Comparison of ENCODE assay signal across 8 mouse cellular contexts in the genomic region with DNA sequence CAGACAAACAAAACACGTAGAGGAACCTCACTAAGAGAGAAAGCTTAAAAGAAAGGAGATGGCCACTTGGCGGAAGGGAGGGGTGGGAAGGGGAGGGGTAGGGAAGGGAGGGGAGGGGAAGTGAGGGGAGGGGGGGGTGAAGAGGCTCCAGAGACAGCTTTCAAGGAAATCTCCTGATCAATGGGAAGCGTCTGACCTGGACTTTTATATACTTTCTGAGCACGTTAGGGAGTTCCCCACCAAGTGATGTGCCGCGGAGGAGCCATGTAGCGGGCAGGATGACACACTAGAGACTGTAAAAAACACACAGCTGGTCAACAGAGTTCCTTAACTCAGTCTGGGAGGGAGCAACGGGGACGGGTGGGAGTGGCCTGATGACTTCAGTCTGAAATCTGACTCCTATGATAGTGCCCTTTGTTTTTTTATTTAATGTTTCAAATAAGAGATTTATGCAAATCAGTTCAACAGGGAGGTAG. TPM values are rescaled to one million over a fixed set of nuclear protein-coding genes. Genes with fewer than 3 reads are reported as not detected.
DNase-seq lines count a peak whose midpoint lies in the region; ATAC-seq lines count a peak whose summit lies in the region.

No protein-coding gene starts in this region.

- WGBS in forebrain, embryonic 10.5 days = 0% methylated on average over 8 of the region's 9 CpGs
- 2% methylated on average over 9 of the region's 9 CpGs for WGBS in hindbrain, embryonic 10.5 days
- 3% methylated on average over 8 of the region's 9 CpGs for WGBS in liver, embryonic 12.5 days (ENCODE audit: insufficient replicate concordance)

- no peak for ATAC-seq in megakaryocyte, adult 5-6 weeks (ENCODE audit: poor library complexity, severe bottlenecking)
- ATAC-seq in liver, embryonic 12.5 days = no peak

- intact Hi-C loops in left cerebral cortex, postnatal 14 days (cut with DNase I) = no loop called here

- H3K9ac ChIP-seq in liver, embryonic 12.5 days = no peak overlapping the region; the same call in 1 of the 2 replicates

- H3K4me3 ChIP-seq in megakaryocyte, embryonic 14.5 days (replicated peaks) = peak overlapping the region; percentile 91
- H3K4me3 ChIP-seq in forebrain, embryonic 10.5 days = peak overlapping the region; percentile 50
- H3K4me3 ChIP-seq in hindbrain, embryonic 10.5 days = peak overlapping the region; percentile 52
- peak overlapping the region; percentile 53 for H3K4me3 ChIP-seq in liver, embryonic 12.5 days

- H3K9me3 ChIP-seq in megakaryocyte, embryonic 14.5 days = no peaks in the 10 kb centered on the region
- no peaks in the 10 kb centered on the region for H3K9me3 ChIP-seq in forebrain, embryonic 10.5 days
- no peaks in the 10 kb centered on the region for H3K9me3 ChIP-seq in hindbrain, embryonic 10.5 days
- H3K9me3 ChIP-seq in liver, embryonic 12.5 days (replicated peaks) = no peaks in the 10 kb centered on the region

- H3K4me1 ChIP-seq in megakaryocyte, embryonic 14.5 days = peaks cover 45% of the 10 kb centered on the region
- peaks cover 24% of the 10 kb centered on the region for H3K4me1 ChIP-seq in forebrain, embryonic 10.5 days
- peaks cover 29% of the 10 kb centered on the region for H3K4me1 ChIP-seq in hindbrain, embryonic 10.5 days (replicated peaks)
- peaks cover 37% of the 10 kb centered on the region for H3K4me1 ChIP-seq in liver, embryonic 12.5 days

- H3K27ac ChIP-seq in forebrain, embryonic 10.5 days = peak overlapping the region; percentile 84
- H3K27ac ChIP-seq in hindbrain, embryonic 10.5 days = peak overlapping the region; percentile 89
- peak overlapping the region; percentile 37; the same call in 1 of the 2 replicates for H3K27ac ChIP-seq in liver, embryonic 12.5 days

- peak overlapping the region; percentile 72 for H3K4me2 ChIP-seq in liver, embryonic 12.5 days

- DNase-seq in forebrain, embryonic 10.5 days (ENCODE audit: extremely low spot score, low spot score) = peak; percentile 40
- peak; percentile 64 for DNase-seq in hindbrain, embryonic 10.5 days (ENCODE audit: low spot score)
- peak; percentile 61 for DNase-seq in neural tube, embryonic 10.5 days (ENCODE audit: extremely low spot score, low spot score)
- DNase-seq in left cerebral cortex, postnatal 14 days (ENCODE audit: low spot score in 2 of 2) = no peak
- DNase-seq in layer of hippocampus, postnatal 36 days = no peak

- no peaks in the 10 kb centered on the region for H3K36me3 ChIP-seq in megakaryocyte, embryonic 14.5 days (replicated peaks; ENCODE audit: low read length)
- H3K36me3 ChIP-seq in forebrain, embryonic 10.5 days (replicated peaks) = no peaks in the 10 kb centered on the region
- no peaks in the 10 kb centered on the region for H3K36me3 ChIP-seq in hindbrain, embryonic 10.5 days
- no peaks in the 10 kb centered on the region for H3K36me3 ChIP-seq in liver, embryonic 12.5 days

- no peaks in the 10 kb centered on the region for H3K27me3 ChIP-seq in megakaryocyte, embryonic 14.5 days (replicated peaks)
- no peaks in the 10 kb centered on the region for H3K27me3 ChIP-seq in forebrain, embryonic 10.5 days (ENCODE audit: poor library complexity, severe bottlenecking)
- H3K27me3 ChIP-seq in hindbrain, embryonic 10.5 days (ENCODE audit: insufficient read depth, poor library complexity, severe bottlenecking) = no peaks in the 10 kb centered on the region
- H3K27me3 ChIP-seq in liver, embryonic 12.5 days (replicated peaks) = peaks cover 10% of the 10 kb centered on the region

RNA-seq across cellular contexts. Expression of gene D17Wsu92e, which starts 6.5 kb away (rescaled TPM):
- 15.2 and 42.6 TPM in 2 replicates for polyA plus RNA-seq in megakaryocyte, embryonic 14.5 days (2012; ENCODE audit: insufficient read depth, low replicate concordance)
- total RNA-seq in megakaryocyte, adult 5-6 weeks (2015) = 40.4 and 43.6 TPM in 2 replicates
- total RNA-seq in megakaryocyte, adult 5-6 weeks (2017) = 60.4 and 72.7 TPM in 2 replicates
- 12.4 and 13.5 TPM in 2 replicates for polyA plus RNA-seq in forebrain, embryonic 10.5 days (2016; fragmentation: Nextera tagmentation; extraction: Ambion mirVana)
- 10.7 and 13.0 TPM in 2 replicates for polyA plus RNA-seq in hindbrain, embryonic 10.5 days (2016; fragmentation: Nextera tagmentation; extraction: Ambion mirVana)
- 17.1 and 19.5 TPM in 2 replicates for polyA plus RNA-seq in liver, embryonic 12.5 days (2016; fragmentation: Nextera tagmentation; extraction: Ambion mirVana)
- total RNA-seq in left cerebral cortex, postnatal 14 days (2021) = 100 to 1,000 TPM; 136 to 137 TPM
- 100 to 1,000 TPM; 191 to 194 TPM for total RNA-seq in layer of hippocampus, postnatal 36 days (2021)

RNA-seq across cellular contexts. Expression of gene Snrpc, which starts 11.0 kb away (rescaled TPM):
- 400 and 415 TPM in 2 replicates for polyA plus RNA-seq in megakaryocyte, embryonic 14.5 days (2012; ENCODE audit: insufficient read depth, low replicate concordance)
- 109 and 136 TPM in 2 replicates for total RNA-seq in megakaryocyte, adult 5-6 weeks (2015)
- 97.1 and 98.6 TPM in 2 replicates for total RNA-seq in megakaryocyte, adult 5-6 weeks (2017)
- polyA plus RNA-seq in forebrain, embryonic 10.5 days (2016; fragmentation: Nextera tagmentation; extraction: Ambion mirVana) = 413 and 428 TPM in 2 replicates
- 419 and 433 TPM in 2 replicates for polyA plus RNA-seq in hindbrain, embryonic 10.5 days (2016; fragmentation: Nextera tagmentation; extraction: Ambion mirVana)
- polyA plus RNA-seq in liver, embryonic 12.5 days (2016; fragmentation: Nextera tagmentation; extraction: Ambion mirVana) = 200 and 212 TPM in 2 replicates
- total RNA-seq in left cerebral cortex, postnatal 14 days (2021) = 10 to 100 TPM; 66.0 to 71.1 TPM
- 10 to 100 TPM; 49.7 to 51.5 TPM for total RNA-seq in layer of hippocampus, postnatal 36 days (2021)

RNA-seq across cellular contexts. Expression of gene Uhrf1bp1, which starts 29.3 kb away (rescaled TPM):
- polyA plus RNA-seq in megakaryocyte, embryonic 14.5 days (2012; ENCODE audit: insufficient read depth, low replicate concordance) = 3.2 and 12.1 TPM in 2 replicates
- total RNA-seq in megakaryocyte, adult 5-6 weeks (2015) = 2.6 and 3.5 TPM in 2 replicates
- 3.0 and 3.1 TPM in 2 replicates for total RNA-seq in megakaryocyte, adult 5-6 weeks (2017)
- polyA plus RNA-seq in forebrain, embryonic 10.5 days (2016; fragmentation: Nextera tagmentation; extraction: Ambion mirVana) = 8.5 and 9.3 TPM in 2 replicates
- polyA plus RNA-seq in hindbrain, embryonic 10.5 days (2016; fragmentation: Nextera tagmentation; extraction: Ambion mirVana) = 6.9 and 7.7 TPM in 2 replicates
- polyA plus RNA-seq in liver, embryonic 12.5 days (2016; fragmentation: Nextera tagmentation; extraction: Ambion mirVana) = 4.5 and 5.0 TPM in 2 replicates
- total RNA-seq in left cerebral cortex, postnatal 14 days (2021) = 10 to 100 TPM; 18.7 to 20.5 TPM
- total RNA-seq in layer of hippocampus, postnatal 36 days (2021) = 10 to 100 TPM; 14.5 to 16.9 TPM

Comparison
In these comparisons a context has a peak if more than half of its experiments do, and no peak if none do; other contexts are left out.
1. DNase-seq: peak in forebrain, embryonic 10.5 days (single experiment), hindbrain, embryonic 10.5 days (single experiment) and neural tube, embryonic 10.5 days (single experiment); none in left cerebral cortex, postnatal 14 days (0 of 2) and layer of hippocampus, postnatal 36 days (0 of 2).
2. H3K27ac ChIP-seq: peak in every context shown above with its lines; median percentile 89 in hindbrain, embryonic 10.5 days; 84 in forebrain, embryonic 10.5 days; 37 in liver, embryonic 12.5 days.
3. Peak in every context shown above with its lines, with median percentiles within 50 percentile points of each other: H3K4me3 ChIP-seq.